Mouse (Mus musculus): Measurements from ENCODE around the gene Socs2.

GRCm38 (mm10) chr10:95336781-95337544 lies 80.0 kb downstream of the Socs2 start:
- TF ChIP-seq CTCF (IDR thresholded peaks at IDR 0.05; ENCODE audit: extremely low read depth, insufficient read depth, low read length) = no peak
- TF ChIP-seq POLR2A (IDR thresholded peaks at IDR 0.05; ENCODE audit: extremely low read depth, insufficient read depth, low read length) = no peak
